Mouse (Mus musculus) small intestine, adult 2 months (tissue): ENCODE results near the gene Plce1.

ENCODE experiments used
- CTCF ChIP-seq: fragments of 200-500 bp; IDR thresholded peaks from 2 replicates; pipeline ENCODE4 v1.5.1; 2012; ENCODE audit warnings: low read depth, mild to moderate bottlenecking, control low read depth, inconsistent platforms, low read length, moderate library complexity, mixed read lengths; ENCODE audit not compliant: insufficient replicate concordance, insufficient read length; ENCODE audit errors: extremely low read depth
- POLR2A ChIP-seq: fragments of 200-500 bp; IDR thresholded peaks from 2 replicates; pipeline ENCODE4 v1.6.1; 2012; ENCODE audit warnings: low read depth, mild to moderate bottlenecking, control low read depth, inconsistent platforms, low read length, moderate library complexity

- TF ChIP-seq CTCF (no peak), POLR2A (no peak)
Observed at GRCm38 (mm10) chr19:38796546-38796945, 315.6 kb downstream of the Plce1 start.
